In genomic region chr12:98562341-98562977, GRCm38 (mm10) we compare ENCODE assay signal across 14 mouse cellular contexts. TPM values are rescaled to one million over a fixed set of nuclear protein-coding genes. Genes with fewer than 3 reads are reported as not detected.
A peak's percentile ranks its signal among the peaks of the same experiment; 100 is the strongest.
DNase-seq lines count a peak whose midpoint lies in the region; ATAC-seq lines count a peak whose summit lies in the region.
"Had no signal": no experiment of that assay in that cellular context is flagged by ENCODE, and none has a peak within 500 bp of the region (broad histone marks: within the 10 kb centered on the region; RNA-seq: fewer than 3 reads in every experiment).

No protein-coding gene starts in this region.

- WGBS in forebrain, embryonic 12.5 days, result 15% methylated on average over 13 of the region's 13 CpGs
- 12% methylated on average over 13 of the region's 13 CpGs for WGBS in hindbrain, embryonic 14.5 days
- WGBS in midbrain, embryonic 15.5 days, result 11% methylated on average over 13 of the region's 13 CpGs
- 75% methylated on average over 13 of the region's 13 CpGs for WGBS in liver, embryonic 12.5 days (ENCODE audit: insufficient replicate concordance)

- peak; percentile 77 for DNase-seq in embryo, embryonic 11 days
- DNase-seq in hindbrain, embryonic 14.5 days (ENCODE audit: low spot score), result peak; percentile 55
- DNase-seq in frontal cortex, adult 2 months (ENCODE audit: extremely low spot score in 1 of 2, low spot score in 1 of 2), result no peak
- no peak for DNase-seq in kidney, postnatal 14 days
- DNase-seq in gastrocnemius, postnatal 10 days, result no peak
- DNase-seq: adrenal gland, postnatal 36 days; cerebellum, postnatal 25 days; gastrocnemius, adult 2 months had no signal

- H3K9me3 ChIP-seq in forebrain, embryonic 12.5 days, result no peaks in the 10 kb centered on the region
- no peaks in the 10 kb centered on the region for H3K9me3 ChIP-seq in hindbrain, embryonic 14.5 days (ENCODE audit: control insufficient read depth, low read length)
- no peaks in the 10 kb centered on the region for H3K9me3 ChIP-seq in midbrain, embryonic 15.5 days
- no peaks in the 10 kb centered on the region for H3K9me3 ChIP-seq in liver, embryonic 12.5 days (replicated peaks)
- H3K9me3 ChIP-seq: heart, embryonic 13.5 days had no signal

- H3K27ac ChIP-seq in forebrain, embryonic 12.5 days, result peak overlapping the region; percentile 93
- peak overlapping the region; percentile 51 for H3K27ac ChIP-seq in hindbrain, embryonic 14.5 days
- peak overlapping the region; percentile 78 for H3K27ac ChIP-seq in midbrain, embryonic 15.5 days
- no peak overlapping the region for H3K27ac ChIP-seq in liver, embryonic 12.5 days
- H3K27ac ChIP-seq: gastrocnemius, adult 2 months; heart, embryonic 13.5 days had no signal

- H3K4me1 ChIP-seq in forebrain, embryonic 12.5 days, result peaks cover 70% of the 10 kb centered on the region
- peaks cover 37% of the 10 kb centered on the region for H3K4me1 ChIP-seq in hindbrain, embryonic 14.5 days (replicated peaks; ENCODE audit: control insufficient read depth, insufficient read depth, low read length)
- H3K4me1 ChIP-seq in midbrain, embryonic 15.5 days, result peaks cover 55% of the 10 kb centered on the region
- H3K4me1 ChIP-seq in liver, embryonic 12.5 days, result no peaks in the 10 kb centered on the region
- H3K4me1 ChIP-seq: heart, embryonic 13.5 days had no signal

- H3K27me3 ChIP-seq in forebrain, embryonic 12.5 days, result no peaks in the 10 kb centered on the region
- H3K27me3 ChIP-seq in hindbrain, embryonic 14.5 days (ENCODE audit: control insufficient read depth, insufficient read depth, low read length), result no peaks in the 10 kb centered on the region
- no peaks in the 10 kb centered on the region for H3K27me3 ChIP-seq in midbrain, embryonic 15.5 days (replicated peaks)
- H3K27me3 ChIP-seq in liver, embryonic 12.5 days (replicated peaks), result no peaks in the 10 kb centered on the region
- H3K27me3 ChIP-seq: heart, embryonic 13.5 days had no signal

- peak; percentile 92 for ATAC-seq in forebrain, embryonic 12.5 days (ENCODE audit: low FRiP score)
- peak; percentile 82 for ATAC-seq in hindbrain, embryonic 14.5 days (ENCODE audit: low FRiP score)
- peak; percentile 88 for ATAC-seq in midbrain, embryonic 15.5 days (replicated peaks)
- ATAC-seq in liver, embryonic 12.5 days, result no peak
- ATAC-seq: CD4-positive, CD25-positive, alpha-beta regulatory T cell, adult 4 months had no signal

- peak overlapping the region; percentile 37 for H3K4me2 ChIP-seq in forebrain, embryonic 12.5 days
- H3K4me2 ChIP-seq in hindbrain, embryonic 14.5 days (replicated peaks), result peak overlapping the region; percentile 38
- H3K4me2 ChIP-seq in midbrain, embryonic 15.5 days, result peak overlapping the region; percentile 31
- H3K4me2 ChIP-seq in liver, embryonic 12.5 days, result no peak overlapping the region
- H3K4me2 ChIP-seq: heart, embryonic 13.5 days; liver, embryonic 11.5 days had no signal

- H3K4me3 ChIP-seq in forebrain, embryonic 12.5 days (replicated peaks), result 0 out of 2 replicates have a peak overlapping the region, but pooled peaks have one; percentile 3
- H3K4me3 ChIP-seq in hindbrain, embryonic 14.5 days (replicated peaks; ENCODE audit: low read length), result no peak overlapping the region
- H3K4me3 ChIP-seq in midbrain, embryonic 15.5 days, result no peak overlapping the region
- H3K4me3 ChIP-seq in liver, embryonic 12.5 days, result no peak overlapping the region
- H3K4me3 ChIP-seq: gastrocnemius, adult 2 months; heart, embryonic 13.5 days had no signal

- no peak overlapping the region for H3K9ac ChIP-seq in forebrain, embryonic 12.5 days
- peak overlapping the region; percentile 18 for H3K9ac ChIP-seq in hindbrain, embryonic 14.5 days
- no peak overlapping the region for H3K9ac ChIP-seq in midbrain, embryonic 15.5 days
- no peak overlapping the region for H3K9ac ChIP-seq in liver, embryonic 12.5 days
- H3K9ac ChIP-seq: heart, embryonic 13.5 days had no signal

- H3K36me3 ChIP-seq in forebrain, embryonic 12.5 days (replicated peaks), result 0 out of 2 replicates have a peak, but pooled peaks cover 3% of the 10 kb centered on the region
- H3K36me3 ChIP-seq in hindbrain, embryonic 14.5 days (replicated peaks; ENCODE audit: control insufficient read depth, insufficient read depth), result no peaks in the 10 kb centered on the region
- H3K36me3 ChIP-seq in midbrain, embryonic 15.5 days (replicated peaks), result no peaks in the 10 kb centered on the region
- H3K36me3 ChIP-seq in liver, embryonic 12.5 days, result no peaks in the 10 kb centered on the region
- H3K36me3 ChIP-seq: heart, embryonic 13.5 days had no signal

RNA-seq across cellular contexts. Expression of gene Kcnk10, which starts 15.7 kb away (rescaled TPM):
- polyA plus RNA-seq in forebrain, embryonic 12.5 days (2016; fragmentation: Nextera tagmentation; extraction: Ambion mirVana), result 47.6 and 53.8 TPM in 2 replicates
- polyA plus RNA-seq in hindbrain, embryonic 14.5 days (2014; fragmentation: Nextera tagmentation; extraction: Ambion mirVana), result 39.7 and 48.1 TPM in 2 replicates
- 44.7 and 50.8 TPM in 2 replicates for polyA plus RNA-seq in midbrain, embryonic 15.5 days (2015; fragmentation: Nextera tagmentation; extraction: Ambion mirVana)
- not detected in 2 replicates for polyA plus RNA-seq in liver, embryonic 12.5 days (2016; fragmentation: Nextera tagmentation; extraction: Ambion mirVana)
- 6.3 TPM in 2 replicates for polyA plus RNA-seq in frontal cortex, adult 2 months (2012; rRNA removed)
- total RNA-seq in gastrocnemius, postnatal 10 days (2021), result under 1 TPM; 0.09 TPM
- total RNA-seq: gastrocnemius, adult 2 months had no signal

Comparison
In these comparisons a context has a peak if more than half of its experiments do, and no peak if none do; other contexts are left out.
1. DNase-seq: peak in embryo, embryonic 11 days (single experiment) and hindbrain, embryonic 14.5 days (single experiment); none in frontal cortex, adult 2 months (0 of 2), kidney, postnatal 14 days (single experiment) and gastrocnemius, postnatal 10 days (single experiment).